Mouse (Mus musculus): ENCODE data around the gene Fancm. TPM values are rescaled to one million over a fixed set of nuclear protein-coding genes. Genes with fewer than 3 reads are reported as not detected.
A peak's percentile ranks its signal among the peaks of the same experiment; 100 is the strongest.
"Not testable (repeated sequence)": the region's sequence is repeated elsewhere in the genome, so short reads cannot be mapped to it uniquely, and the experiment has no call there.

The Fancm gene
- polyA plus RNA-seq, 1 experiment from 2014 or later = 15.1 TPM

DNA sequence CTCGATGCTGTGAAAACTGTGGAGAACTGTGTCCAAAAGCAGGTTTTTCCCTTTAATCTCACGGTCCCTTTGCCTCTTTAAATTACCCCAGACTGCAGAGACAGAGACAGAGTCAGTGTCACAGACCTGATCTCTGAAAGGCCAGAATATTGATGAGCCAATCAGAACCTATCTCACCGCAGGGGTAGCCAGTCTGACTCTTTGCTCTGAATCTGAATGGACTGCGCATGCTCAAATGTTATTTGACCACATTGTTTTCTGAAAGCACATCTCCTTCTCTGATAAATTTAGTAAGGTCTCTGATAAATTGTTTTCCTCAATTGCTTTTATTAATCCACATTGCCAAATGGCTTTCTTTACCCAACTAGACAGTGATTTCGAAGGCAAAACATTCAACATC is 44.0 kb downstream of the Fancm start:
- Histone ChIP-seq H3K4me3 (no peak overlapping the region), H3K4me1 (replicated peaks) (no peaks in the 10 kb centered on the region), H3K27me3 (replicated peaks) (no peaks in the 10 kb centered on the region), H3K9ac (no peak overlapping the region), H3K27ac (ENCODE audit: poor library complexity, severe bottlenecking) (no peak overlapping the region), H3K9me3 (replicated peaks) (no peaks in the 10 kb centered on the region), H3K4me2 (no peak overlapping the region), H3K36me3 (peaks cover 62% of the 10 kb centered on the region)
- WGBS = 90% methylated on average over 5 of the region's 5 CpGs
- ATAC-seq (ENCODE audit: insufficient number of reproducible peaks, low FRiP score) = no peak

DNA sequence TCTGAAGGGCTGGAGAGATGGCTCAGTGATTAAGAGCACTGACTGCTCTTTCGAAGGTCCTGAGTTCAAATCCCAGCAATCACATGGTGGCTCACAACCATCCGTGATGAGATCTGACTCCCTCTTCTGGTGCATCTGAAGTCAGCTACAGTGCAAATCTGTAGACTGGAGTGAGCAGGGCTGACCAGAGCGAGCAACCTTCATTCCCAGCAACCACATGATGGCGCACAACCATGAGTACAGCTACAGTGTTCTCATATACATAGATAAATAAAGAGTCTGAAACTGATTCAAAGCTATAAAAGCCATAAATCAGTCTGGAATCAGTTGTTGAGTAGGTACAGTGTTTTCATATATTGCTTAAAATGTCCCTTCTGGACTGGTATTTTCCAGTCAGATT is 60.7 kb downstream of the Fancm start:
- WGBS = 88% methylated on average over 4 of the region's 4 CpGs
- not testable (repeated sequence) for ATAC-seq (ENCODE audit: insufficient number of reproducible peaks, low FRiP score); H3K4me1 ChIP-seq (replicated peaks); H3K9me3 ChIP-seq (replicated peaks); H3K4me3 ChIP-seq; H3K4me2 ChIP-seq; H3K27ac ChIP-seq (ENCODE audit: poor library complexity, severe bottlenecking); H3K9ac ChIP-seq; H3K27me3 ChIP-seq (replicated peaks)
- H3K36me3 ChIP-seq = peaks cover 48% of the 10 kb centered on the region

DNA sequence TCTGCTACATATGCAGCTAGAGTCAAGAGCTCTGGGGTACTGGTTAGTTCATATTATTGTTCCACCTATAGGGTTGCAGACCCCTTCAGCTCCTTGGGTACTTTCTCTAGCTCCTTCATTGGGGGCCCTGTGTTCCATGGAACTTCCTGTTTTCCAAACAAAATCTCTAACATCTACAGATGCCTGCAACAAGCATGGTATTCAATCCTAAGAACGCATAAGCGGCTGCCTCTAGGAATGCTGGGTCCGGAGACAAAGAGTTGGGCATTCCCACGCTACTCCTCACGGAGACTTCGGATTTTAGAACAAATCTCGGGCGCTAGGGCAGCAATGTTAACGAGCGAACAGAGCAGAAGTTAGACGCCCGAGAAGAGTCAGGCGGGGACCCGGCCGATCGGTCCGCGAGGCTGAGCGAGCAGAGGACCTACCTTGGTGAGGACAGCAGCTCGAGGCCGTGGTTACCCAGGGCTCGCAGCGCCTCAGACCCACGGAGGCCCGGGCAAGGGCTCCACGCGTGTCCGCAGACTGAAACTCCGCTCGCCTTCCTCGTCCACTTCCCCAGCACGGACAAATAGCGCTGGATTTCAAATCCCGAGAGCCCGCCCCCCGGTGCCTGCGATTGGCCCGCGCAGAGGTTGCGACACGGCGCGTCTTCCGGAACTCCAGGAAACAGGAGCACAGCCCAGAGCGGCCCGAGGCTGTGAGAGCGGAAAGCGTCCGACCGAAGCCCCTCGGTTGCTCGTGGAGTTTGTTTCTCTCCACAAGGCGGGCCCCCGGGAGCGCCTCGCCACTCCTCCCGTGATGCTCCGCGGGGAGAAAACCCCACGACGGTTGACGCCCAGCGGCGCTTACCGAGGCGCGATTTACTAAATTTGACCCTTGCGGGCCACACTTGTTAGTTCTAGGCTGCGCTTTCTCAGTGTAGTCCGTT is 96.9 kb downstream of the Fancm start, which contains the start of gene Mis18bp1:
Gene Mis18bp1 (minus strand): TSS at position 584 of the 931 bp plus-strand sequence.
- WGBS = under 1% methylated on average over 70 of the region's 70 CpGs
- peak within 1 kb of the TSS; percentile 92 for H3K27ac ChIP-seq (ENCODE audit: poor library complexity, severe bottlenecking)
- peaks cover 8% of the 10 kb centered on the region for H3K4me1 ChIP-seq (replicated peaks)
- H3K9ac ChIP-seq = peak within 1 kb of the TSS; percentile 75
- H3K4me2 ChIP-seq = peak within 1 kb of the TSS; percentile 71
- no peaks in the 10 kb centered on the region for H3K9me3 ChIP-seq (replicated peaks)
- H3K4me3 ChIP-seq = peak within 1 kb of the TSS; percentile 68
- H3K27me3 ChIP-seq (replicated peaks) = no peaks in the 10 kb centered on the region
- H3K36me3 ChIP-seq = no peaks in the 10 kb centered on the region
- peak; percentile 98 for ATAC-seq (ENCODE audit: insufficient number of reproducible peaks, low FRiP score)

DNA sequence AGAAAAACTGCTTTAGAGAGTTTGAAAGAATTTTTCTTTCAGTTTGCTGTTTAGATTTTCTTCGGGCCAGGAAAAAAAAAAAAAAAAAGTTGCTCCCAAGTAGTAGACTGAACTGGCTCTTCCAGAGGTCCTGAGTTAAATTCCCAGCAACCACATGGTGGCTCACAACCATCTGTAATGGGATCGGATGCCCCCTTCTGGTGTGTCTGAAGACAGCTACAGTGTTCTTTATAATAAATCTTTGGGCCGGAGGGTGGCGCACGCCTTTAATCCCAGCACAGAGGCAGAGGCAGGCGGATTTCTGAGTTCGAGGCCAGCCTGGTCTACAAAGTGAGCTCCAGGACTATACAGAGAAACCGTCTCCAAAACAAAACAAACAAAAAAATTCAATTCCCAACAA is 97.6 kb downstream of the Fancm start:
- peak; percentile 45; the same call in 1 of the 2 replicates for ATAC-seq (ENCODE audit: insufficient number of reproducible peaks, low FRiP score)
- WGBS = 33% methylated on average over 8 of the region's 8 CpGs
- not testable (repeated sequence) for H3K9me3 ChIP-seq (replicated peaks); H3K4me1 ChIP-seq (replicated peaks); H3K36me3 ChIP-seq; H3K27me3 ChIP-seq (replicated peaks)
- Histone ChIP-seq H3K9ac (peak overlapping the region; percentile 48; the same call in 1 of the 2 replicates), H3K4me3 (peak overlapping the region; percentile 68), H3K4me2 (peak overlapping the region; percentile 71), H3K27ac (ENCODE audit: poor library complexity, severe bottlenecking) (peak overlapping the region; percentile 92)

DNA sequence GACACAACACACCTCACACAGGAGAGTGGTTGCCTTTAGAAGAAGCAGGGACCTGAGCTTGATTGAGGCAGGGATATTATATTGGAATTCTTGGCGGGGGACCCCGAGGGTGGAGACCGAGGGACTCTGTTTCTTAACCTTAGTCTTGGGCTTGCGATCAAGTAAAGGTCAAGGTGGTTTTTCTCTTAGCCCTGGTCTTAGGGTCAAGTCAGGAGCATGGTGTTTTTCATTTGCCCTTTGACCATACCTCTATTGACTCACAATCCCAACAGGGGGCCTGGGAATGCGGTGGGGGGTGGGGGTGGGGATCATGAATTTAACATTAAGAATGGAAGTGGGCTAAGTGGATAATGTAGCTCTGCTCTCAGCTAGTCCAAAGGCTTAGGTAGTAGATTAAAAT is 98.3 kb downstream of the Fancm start:
- Histone ChIP-seq H3K27ac (ENCODE audit: poor library complexity, severe bottlenecking) (no peak overlapping the region), H3K36me3 (no peaks in the 10 kb centered on the region), H3K4me3 (no peak overlapping the region), H3K9ac (no peak overlapping the region), H3K4me2 (no peak overlapping the region; the same call in 1 of the 2 replicates), H3K27me3 (replicated peaks) (no peaks in the 10 kb centered on the region), H3K9me3 (replicated peaks) (no peaks in the 10 kb centered on the region), H3K4me1 (replicated peaks) (peaks cover 8% of the 10 kb centered on the region)
- 90% methylated on average over 5 of the region's 5 CpGs for WGBS
- no peak for ATAC-seq (ENCODE audit: insufficient number of reproducible peaks, low FRiP score)

Other genes starting within 250 kb of the Fancm start
- 2.2 and 2.6 TPM in 2 replicates for gene Gm527, start 157.7 kb upstream of the Fancm start, polyA plus RNA-seq (2016; fragmentation: Nextera tagmentation; extraction: Ambion mirVana)
- gene Klhl28, start 110.1 kb upstream of the Fancm start, polyA plus RNA-seq (2016; fragmentation: Nextera tagmentation; extraction: Ambion mirVana) = 11.3 and 11.4 TPM in 2 replicates
- gene Togaram1, start 109.8 kb upstream of the Fancm start, polyA plus RNA-seq (2016; fragmentation: Nextera tagmentation; extraction: Ambion mirVana) = 19.5 and 22.1 TPM in 2 replicates
- gene Prpf39, start 39.3 kb upstream of the Fancm start, polyA plus RNA-seq (2016; fragmentation: Nextera tagmentation; extraction: Ambion mirVana) = 43.8 and 45.3 TPM in 2 replicates
- 512 and 531 TPM in 2 replicates for gene Fkbp3, start 1.6 kb upstream of the Fancm start, polyA plus RNA-seq (2016; fragmentation: Nextera tagmentation; extraction: Ambion mirVana)
- 40.6 TPM in 2 replicates for gene Mis18bp1, start 97.0 kb downstream of the Fancm start, polyA plus RNA-seq (2016; fragmentation: Nextera tagmentation; extraction: Ambion mirVana)
- not detected in 2 replicates for gene Wdr20rt, start 149.9 kb downstream of the Fancm start, polyA plus RNA-seq (2016; fragmentation: Nextera tagmentation; extraction: Ambion mirVana)

Measured in heart, embryonic 12.5 days (tissue).